Mouse (Mus musculus) embryonic fibroblast, embryonic 13.5 days (primary cell): ENCODE measurements around the gene Cacna1c. TPM values are rescaled to one million over a fixed set of nuclear protein-coding genes. Genes with fewer than 3 reads are reported as not detected.

ENCODE experiments used
- H3K27ac ChIP-seq: 2 replicates; pipeline ENCODE4 v1.5.1; 2012; ENCODE audit warnings: low read length, control low read depth, inconsistent platforms; ENCODE audit not compliant: insufficient read depth
- H3K4me1 ChIP-seq: 2 replicates; pipeline ENCODE4 v1.6.1; 2011; ENCODE audit warnings: low read length; ENCODE audit not compliant: control insufficient read depth, insufficient read depth
- H3K4me3 ChIP-seq: 2 replicates; pipeline ENCODE4 v1.5.1; 2011; ENCODE audit warnings: mild to moderate bottlenecking, control low read depth, low read length; ENCODE audit not compliant: insufficient read depth
- CTCF ChIP-seq: IDR thresholded peaks from 2 replicates; pipeline ENCODE4 v1.5.1; 2011; ENCODE audit warnings: mild to moderate bottlenecking, control low read depth, low read length, moderate library complexity, borderline replicate concordance; ENCODE audit not compliant: insufficient read depth
- POLR2A ChIP-seq: IDR thresholded peaks from 2 replicates; pipeline ENCODE4 v1.6.1; 2011; ENCODE audit warnings: low read depth, mild to moderate bottlenecking, control low read depth, low read length, moderate library complexity
- polyA plus RNA-seq: library from polyadenylated mRNA; stranded (reverse); fragments of >200 nt; gene quantifications from 2 replicates; pipeline ENCODE4 v1.2.4, GENCODE M21; 2011; ENCODE audit warnings: low read depth; ENCODE audit not compliant: missing spikeins, insufficient read length

The Cacna1c gene
- polyA plus RNA-seq, 1 experiment = 40.7 TPM

GRCm38 (mm10) chr6:118680814-118681213, 515.4 kb downstream of the Cacna1c start:
- no peak overlapping the region for H3K27ac ChIP-seq
- H3K4me3 ChIP-seq = no peak overlapping the region
- H3K4me1 ChIP-seq = no peaks in the 10 kb centered on the region
- no peak for TF ChIP-seq CTCF
- TF ChIP-seq POLR2A = no peak

- no peak overlapping the region for H3K27ac ChIP-seq
- TF ChIP-seq CTCF = no peak
- TF ChIP-seq POLR2A = no peak
- no peak overlapping the region for H3K4me3 ChIP-seq
- H3K4me1 ChIP-seq = no peaks in the 10 kb centered on the region
Measured at GRCm38 (mm10) chr6:118678031-118678430, 518.2 kb downstream of the Cacna1c start.

- no peak for TF ChIP-seq CTCF
- TF ChIP-seq POLR2A = no peak
- Histone ChIP-seq H3K4me1 (no peaks in the 10 kb centered on the region), H3K27ac (no peak overlapping the region), H3K4me3 (no peak overlapping the region)
Measured at GRCm38 (mm10) chr6:118677306-118677705, 518.9 kb downstream of the Cacna1c start.

- H3K27ac ChIP-seq = no peak overlapping the region
- H3K4me3 ChIP-seq = no peak overlapping the region
- TF ChIP-seq POLR2A (no peak), CTCF (no peak)
- no peaks in the 10 kb centered on the region for H3K4me1 ChIP-seq
Measured at GRCm38 (mm10) chr6:118674781-118675180, 521.4 kb downstream of the Cacna1c start.

- no peak overlapping the region for H3K27ac ChIP-seq
- no peak overlapping the region for H3K4me3 ChIP-seq
- TF ChIP-seq POLR2A (no peak), CTCF (no peak)
Measured at GRCm38 (mm10) chr6:118673974-118674695, 522.1 kb downstream of the Cacna1c start.

GRCm38 (mm10) chr6:118653331-118653730, 542.9 kb downstream of the Cacna1c start:
- no peak for TF ChIP-seq CTCF
- TF ChIP-seq POLR2A = no peak

More at GRCm38 (mm10) chr6:118673974-118674695, 522.1 kb downstream of the Cacna1c start:
- no peaks in the 10 kb centered on the region for H3K4me1 ChIP-seq

GRCm38 (mm10) chr6:118649121-118649783, 547.0 kb downstream of the Cacna1c start:
- Histone ChIP-seq H3K4me1 (no peaks in the 10 kb centered on the region), H3K27ac (no peak overlapping the region), H3K4me3 (no peak overlapping the region)
- TF ChIP-seq CTCF = no peak
- TF ChIP-seq POLR2A = no peak

More at GRCm38 (mm10) chr6:118653331-118653730, 542.9 kb downstream of the Cacna1c start:
- Histone ChIP-seq H3K4me1 (no peaks in the 10 kb centered on the region), H3K27ac (no peak overlapping the region), H3K4me3 (no peak overlapping the region)

GRCm38 (mm10) chr6:118646265-118647061, 549.8 kb downstream of the Cacna1c start:
- TF ChIP-seq POLR2A = no peak
- peak; percentile 57; the same call in 1 of the 2 replicates for TF ChIP-seq CTCF
- Histone ChIP-seq H3K4me1 (no peaks in the 10 kb centered on the region; the same call in 1 of the 2 replicates), H3K4me3 (no peak overlapping the region), H3K27ac (no peak overlapping the region)

- no peak overlapping the region for H3K27ac ChIP-seq
- no peaks in the 10 kb centered on the region; the same call in 1 of the 2 replicates for H3K4me1 ChIP-seq
- H3K4me3 ChIP-seq = no peak overlapping the region
- TF ChIP-seq CTCF = no peak
- no peak for TF ChIP-seq POLR2A
Measured at GRCm38 (mm10) chr6:118644866-118645265, 551.4 kb downstream of the Cacna1c start.
